Mouse (Mus musculus): Measurements from ENCODE around the gene Rarg.

DNA sequence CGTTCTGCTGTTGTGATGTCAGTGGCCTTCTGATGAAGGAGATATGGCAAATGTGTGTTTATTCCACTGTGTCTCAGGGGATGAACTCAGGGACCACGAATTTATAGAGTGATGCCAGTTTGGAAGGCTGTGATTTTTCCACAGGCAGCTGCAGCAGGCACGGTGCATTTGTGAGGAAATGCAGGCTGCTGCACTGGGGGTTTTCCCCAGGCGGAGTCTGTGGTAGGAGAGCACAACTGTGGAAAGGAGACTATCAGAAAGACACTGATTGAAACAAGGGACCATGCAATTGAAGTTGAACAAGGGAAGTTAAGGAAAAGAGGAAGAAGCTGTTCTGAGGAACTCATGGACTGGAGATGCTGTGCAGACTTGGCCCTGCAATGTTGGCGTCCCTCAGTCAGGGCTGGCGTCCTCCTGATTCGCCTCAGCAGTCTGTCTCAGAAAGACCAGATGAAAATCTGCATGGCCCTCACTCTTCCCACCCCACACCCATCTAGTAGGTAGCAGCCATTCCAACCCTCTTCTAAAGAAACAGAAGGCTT lies 65.0 kb downstream of the Rarg start:
- TF ChIP-seq CTCF (conservative IDR thresholded peaks at IDR 0.05; ENCODE audit: low read length) (no peak), POU5F1 (IDR thresholded peaks at IDR 0.05; ENCODE audit: borderline replicate concordance, low read length) (no peak), NANOG (IDR thresholded peaks at IDR 0.05; ENCODE audit: borderline replicate concordance, low read length) (no peak)

Measured in E14TG2a.4 (cell line).